Mouse (Mus musculus) cerebellum, postnatal 10 days (tissue): ENCODE measurements around the gene Cobl.

Experiments
- DNase-seq, 2 experiments: peaks; one replicate each; pipeline ENCODE4 v3.0.0; 2021; ENCODE audit warnings: mixed read lengths in 2 of 2

The Cobl gene

GRCm38 (mm10) chr11:12299701-12300446 lies 164.9 kb downstream of the Cobl start:
- no peak for DNase-seq

- DNase-seq: no peak
Measured at GRCm38 (mm10) chr11:12291654-12291935, 173.2 kb downstream of the Cobl start.

GRCm38 (mm10) chr11:12290911-12291653 lies 173.7 kb downstream of the Cobl start:
- DNase-seq: peak; percentile 88 to 93

GRCm38 (mm10) chr11:12285319-12286021 lies 179.3 kb downstream of the Cobl start:
- DNase-seq: no peak

GRCm38 (mm10) chr11:12280711-12281110 lies 184.0 kb downstream of the Cobl start:
- no peak for DNase-seq

GRCm38 (mm10) chr11:12274276-12274675 lies 190.5 kb downstream of the Cobl start:
- DNase-seq: no peak

GRCm38 (mm10) chr11:12273726-12274125 lies 191.0 kb downstream of the Cobl start:
- no peak for DNase-seq

GRCm38 (mm10) chr11:12258411-12258810 lies 206.3 kb downstream of the Cobl start:
- DNase-seq: no peak

GRCm38 (mm10) chr11:12257324-12258118 lies 207.2 kb downstream of the Cobl start:
- no peak for DNase-seq

GRCm38 (mm10) chr11:12245327-12245915 lies 219.3 kb downstream of the Cobl start:
- no peak for DNase-seq

- no peak for DNase-seq
Measured at GRCm38 (mm10) chr11:12236341-12236740, 228.4 kb downstream of the Cobl start.

GRCm38 (mm10) chr11:12234876-12235275 lies 229.9 kb downstream of the Cobl start:
- DNase-seq: no peak

- DNase-seq: no peak
Measured at GRCm38 (mm10) chr11:12234126-12234525, 230.6 kb downstream of the Cobl start.

GRCm38 (mm10) chr11:12232743-12233125 lies 232.0 kb downstream of the Cobl start:
- peak; percentile 66 to 67 for DNase-seq

GRCm38 (mm10) chr11:12232041-12232742 lies 232.6 kb downstream of the Cobl start:
- peak; percentile 91 to 94 for DNase-seq

GRCm38 (mm10) chr11:12231481-12232035 lies 233.2 kb downstream of the Cobl start:
- DNase-seq: peak; percentile 95 to 97

- peak; percentile 76 to 88 for DNase-seq
Measured at GRCm38 (mm10) chr11:12229411-12229810, 235.3 kb downstream of the Cobl start.

- no peak for DNase-seq
Measured at GRCm38 (mm10) chr11:12227343-12227742, 237.4 kb downstream of the Cobl start.

- peak; percentile 75 to 83 for DNase-seq
Measured at GRCm38 (mm10) chr11:12219594-12220530, 244.9 kb downstream of the Cobl start.

- DNase-seq: no peak
Measured at GRCm38 (mm10) chr11:12216897-12217296, 247.9 kb downstream of the Cobl start.
